10 mouse cellular contexts compared by ENCODE assay signal in the genomic region with DNA sequence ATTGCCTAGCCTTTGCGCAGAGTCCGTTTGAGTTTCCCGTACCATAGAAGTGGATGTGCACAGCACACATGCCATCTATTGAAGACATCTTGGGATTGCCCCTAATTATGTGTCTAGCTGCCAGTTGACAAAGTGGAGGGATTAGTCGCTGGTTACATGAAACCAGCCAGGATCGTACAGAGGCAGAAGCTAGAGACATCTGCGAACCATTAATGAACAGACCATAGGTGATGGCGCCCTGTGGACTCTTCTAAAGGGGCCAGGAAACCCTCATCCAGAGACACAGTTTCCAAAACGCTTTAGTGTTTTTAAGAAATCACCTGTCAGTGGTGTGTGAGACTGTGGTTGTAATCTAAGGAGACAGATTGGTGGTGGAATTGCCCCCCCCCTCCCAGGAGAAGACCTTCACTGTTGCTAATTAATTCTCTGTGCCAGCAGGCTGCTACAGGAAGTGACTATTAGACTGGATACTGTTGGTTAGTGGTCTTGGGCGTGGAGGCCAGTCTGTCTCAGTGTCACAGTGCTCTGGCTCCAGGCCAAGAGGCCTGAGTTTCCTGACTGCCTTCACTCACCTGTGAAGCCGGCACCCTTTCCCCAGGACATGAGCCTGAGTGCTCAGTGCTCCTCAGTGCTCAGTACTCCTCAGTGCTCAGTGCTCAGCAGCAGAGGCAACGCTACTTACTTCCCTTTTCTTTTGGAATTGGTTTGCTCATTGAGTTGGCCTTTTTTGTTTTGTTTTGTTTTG. TPM values are rescaled to one million over a fixed set of nuclear protein-coding genes. Genes with fewer than 3 reads are reported as not detected.
A peak's percentile ranks its signal among the peaks of the same experiment; 100 is the strongest.
DNase-seq lines count a peak whose midpoint lies in the region; ATAC-seq and TF ChIP-seq lines count a peak whose summit lies in the region.
"Had no signal": no experiment of that assay in that cellular context is flagged by ENCODE, and none has a peak within 500 bp of the region (broad histone marks: within the 10 kb centered on the region; RNA-seq: fewer than 3 reads in every experiment).

No protein-coding gene starts in this region.

- H3K36me3 ChIP-seq in heart, embryonic 10.5 days = peaks cover 23% of the 10 kb centered on the region
- H3K36me3 ChIP-seq in heart, embryonic 11.5 days (ENCODE audit: control insufficient read depth, insufficient read depth, low read length) = peaks cover 3% of the 10 kb centered on the region; the same call in 1 of the 2 replicates
- no peaks in the 10 kb centered on the region; the same call in 1 of the 2 replicates for H3K36me3 ChIP-seq in ES-Bruce4 (ENCODE audit: control insufficient read depth, insufficient read depth, low read length, poor library complexity, severe bottlenecking)
- peaks cover 12% of the 10 kb centered on the region for H3K36me3 ChIP-seq in intestine, embryonic 14.5 days (ENCODE audit: control insufficient read depth, insufficient read depth, low read length)

- ATAC-seq in heart, embryonic 11.5 days (replicated peaks; ENCODE audit: insufficient number of reproducible peaks, low FRiP score, low TSS enrichment) = no peak
- ATAC-seq in intestine, embryonic 14.5 days (replicated peaks; ENCODE audit: low FRiP score, low TSS enrichment, low read depth) = no peak

- H3K4me2 ChIP-seq in heart, embryonic 11.5 days = no peak overlapping the region
- H3K4me2 ChIP-seq in intestine, embryonic 14.5 days (ENCODE audit: low read length) = no peak overlapping the region
- H3K4me2 ChIP-seq: midbrain, embryonic 12.5 days had no signal

- H3K27me3 ChIP-seq in heart, embryonic 10.5 days (ENCODE audit: insufficient read depth, poor library complexity, severe bottlenecking) = no peaks in the 10 kb centered on the region
- no peaks in the 10 kb centered on the region for H3K27me3 ChIP-seq in heart, embryonic 11.5 days (ENCODE audit: control insufficient read depth, insufficient read depth, low read length)
- no peaks in the 10 kb centered on the region for H3K27me3 ChIP-seq in ES-Bruce4 (ENCODE audit: control insufficient read depth, insufficient read depth, low read length, poor library complexity, severe bottlenecking)
- H3K27me3 ChIP-seq in intestine, embryonic 14.5 days (replicated peaks; ENCODE audit: control insufficient read depth, insufficient read depth, low read length) = no peaks in the 10 kb centered on the region
- H3K27me3 ChIP-seq: midbrain, embryonic 12.5 days had no signal

- 74% methylated on average over 11 of the region's 11 CpGs for WGBS in heart, embryonic 10.5 days
- 68% methylated on average over 11 of the region's 11 CpGs for WGBS in heart, embryonic 11.5 days (ENCODE audit: insufficient replicate concordance)
- 57% methylated on average over 11 of the region's 11 CpGs for WGBS in intestine, embryonic 14.5 days

- peak overlapping the region; percentile 17; the same call in 1 of the 2 replicates for H3K27ac ChIP-seq in heart, embryonic 10.5 days
- H3K27ac ChIP-seq in heart, embryonic 11.5 days (ENCODE audit: low read depth, low read length) = no peak overlapping the region
- peak overlapping the region; percentile 91; the same call in 1 of the 2 replicates for H3K27ac ChIP-seq in ES-Bruce4 (ENCODE audit: insufficient read depth, low read length)
- H3K27ac ChIP-seq in intestine, embryonic 14.5 days (ENCODE audit: low read depth) = peak overlapping the region; percentile 16; the same call in 1 of the 2 replicates
- H3K27ac ChIP-seq: midbrain, embryonic 12.5 days had no signal

- no peak overlapping the region for H3K4me3 ChIP-seq in heart, embryonic 10.5 days
- H3K4me3 ChIP-seq in heart, embryonic 11.5 days (ENCODE audit: low read depth, low read length) = no peak overlapping the region
- H3K4me3 ChIP-seq in ES-Bruce4 (ENCODE audit: low read depth, low read length) = no peak overlapping the region
- H3K4me3 ChIP-seq in intestine, embryonic 14.5 days (ENCODE audit: low read depth, low read length) = no peak overlapping the region
- H3K4me3 ChIP-seq: midbrain, embryonic 12.5 days had no signal

- H3K9ac ChIP-seq in heart, embryonic 11.5 days (ENCODE audit: low read depth, low read length) = no peak overlapping the region
- no peak overlapping the region for H3K9ac ChIP-seq in ES-Bruce4 (ENCODE audit: low read depth, poor library complexity, severe bottlenecking)
- H3K9ac ChIP-seq in intestine, embryonic 14.5 days (ENCODE audit: low read length) = no peak overlapping the region
- H3K9ac ChIP-seq: midbrain, embryonic 12.5 days had no signal

- H3K9me3 ChIP-seq in heart, embryonic 10.5 days = no peaks in the 10 kb centered on the region
- H3K9me3 ChIP-seq in heart, embryonic 11.5 days (replicated peaks; ENCODE audit: control insufficient read depth, low read length) = no peaks in the 10 kb centered on the region
- H3K9me3 ChIP-seq in ES-Bruce4 (replicated peaks; ENCODE audit: control insufficient read depth, insufficient read depth, low read length, poor library complexity, severe bottlenecking) = no peaks in the 10 kb centered on the region
- no peaks in the 10 kb centered on the region for H3K9me3 ChIP-seq in intestine, embryonic 14.5 days (ENCODE audit: control insufficient read depth, low read length)
- H3K9me3 ChIP-seq: midbrain, embryonic 12.5 days had no signal

- TF ChIP-seq EP300 in ES-Bruce4 (IDR thresholded peaks at IDR 0.05; ENCODE audit: insufficient read depth, low read depth, low read length) = peak; percentile 22; the same call in 1 of the 2 replicates

- no peak for TF ChIP-seq CTCF in ES-Bruce4 (IDR thresholded peaks at IDR 0.05; ENCODE audit: low read depth, low read length)

- TF ChIP-seq POLR2A in ES-Bruce4 (IDR thresholded peaks at IDR 0.05; ENCODE audit: insufficient read depth, low read length) = no peak

- DNase-seq in heart, embryonic 10.5 days (ENCODE audit: low spot score) = no peak
- no peak for DNase-seq in intestine, embryonic 14.5 days (ENCODE audit: low spot score)
- peak; percentile 60 for DNase-seq in lung, postnatal 36 days
- DNase-seq in ovary, adult 18-20 months (ENCODE audit: low spot score) = no peak
- DNase-seq in right cerebral cortex, adult 18-20 months = no peak
- DNase-seq in c-Kit-positive CD71-positive TER-119-positive erythroid progenitor cells, embryonic 14.5 days (ENCODE audit: low spot score) = no peak
- DNase-seq: thymus, postnatal 4 days had no signal

- peaks cover 96% of the 10 kb centered on the region for H3K4me1 ChIP-seq in heart, embryonic 10.5 days
- peaks cover 73% of the 10 kb centered on the region for H3K4me1 ChIP-seq in heart, embryonic 11.5 days (ENCODE audit: control insufficient read depth, insufficient read depth, low read length)
- H3K4me1 ChIP-seq in ES-Bruce4 (ENCODE audit: control insufficient read depth, insufficient read depth, low read length) = peaks cover 22% of the 10 kb centered on the region
- H3K4me1 ChIP-seq in intestine, embryonic 14.5 days (replicated peaks; ENCODE audit: control insufficient read depth, insufficient read depth, low read length) = peaks cover 37% of the 10 kb centered on the region

RNA-seq across cellular contexts. Expression of a gene that starts 37.8 kb away (rescaled TPM):
- polyA plus RNA-seq in heart, embryonic 10.5 days (2016; fragmentation: Nextera tagmentation; extraction: Ambion mirVana) = 450 and 452 TPM in 2 replicates
- polyA plus RNA-seq in heart, embryonic 11.5 days (2014; fragmentation: Nextera tagmentation; extraction: Ambion mirVana) = 316 and 319 TPM in 2 replicates
- 293 and 299 TPM in 2 replicates for polyA plus RNA-seq in ES-Bruce4 (2011; ENCODE audit: insufficient read depth, insufficient read length, low read depth, missing spikeins)
- polyA plus RNA-seq in intestine, embryonic 14.5 days (2014; fragmentation: Nextera tagmentation; extraction: Ambion mirVana) = 313 and 325 TPM in 2 replicates
